Mouse (Mus musculus) olfactory bulb, adult 2 months (tissue): Measurements from ENCODE around the gene Gli3.

Source experiments
- CTCF ChIP-seq: fragments of 200-500 bp; IDR thresholded peaks from 2 replicates; pipeline ENCODE4 v1.5.1; 2012; ENCODE audit warnings: low read depth, mild to moderate bottlenecking, low read length, moderate library complexity; ENCODE audit not compliant: insufficient read depth
- POLR2A ChIP-seq: fragments of 200-500 bp; IDR thresholded peaks from 2 replicates; pipeline ENCODE4 v1.6.1; 2012; ENCODE audit warnings: mild to moderate bottlenecking, low read depth, low read length, moderate library complexity; ENCODE audit not compliant: insufficient read depth

GRCm38 (mm10) chr13:15691751-15692464 is 228.9 kb downstream of the Gli3 start:
- TF ChIP-seq CTCF: no peak
- no peak for TF ChIP-seq POLR2A
